Mouse (Mus musculus) myocyte (in vitro differentiated cells): ENCODE data around the gene Stk39.

Experiments
- CEBPB ChIP-seq: IDR thresholded peaks from 2 replicates; pipeline ENCODE4 v1.6.1; 2011; ENCODE audit warnings: mild to moderate bottlenecking, moderate library complexity; ENCODE audit not compliant: poor library complexity, insufficient read depth, severe bottlenecking
- E2F4 ChIP-seq: IDR thresholded peaks from one replicate; pipeline ENCODE4 v1.6.1; 2011; ENCODE audit warnings: mild to moderate bottlenecking, control low read depth, moderate library complexity; ENCODE audit not compliant: insufficient read depth
- MAX ChIP-seq: IDR thresholded peaks from one replicate; pipeline ENCODE4 v1.6.1; 2011; ENCODE audit warnings: low read depth, mild to moderate bottlenecking, control low read depth
- MYOD1 ChIP-seq, 3 experiments: IDR thresholded peaks; one replicate each; pipeline ENCODE4 v1.6.1; 2011; ENCODE audit warnings: control low read depth in 2 of 3, low read depth in 2 of 3, mild to moderate bottlenecking in 2 of 3, moderate library complexity in 1 of 3; ENCODE audit not compliant: insufficient read length in 2 of 3, control insufficient read depth in 1 of 3
- MYOG ChIP-seq, 3 experiments: IDR thresholded peaks; one replicate each; pipeline ENCODE4 v1.6.1; 2011; ENCODE audit warnings: control low read depth in 2 of 3, low read depth in 2 of 3, mild to moderate bottlenecking in 2 of 3; ENCODE audit not compliant: insufficient read length in 2 of 3, control insufficient read depth in 1 of 3, insufficient read depth in 1 of 3
- POLR2A ChIP-seq: IDR thresholded peaks from one replicate; pipeline ENCODE4 v1.6.1; 2011; ENCODE audit warnings: low read depth, mild to moderate bottlenecking, control low read depth, moderate library complexity; ENCODE audit not compliant: insufficient read length
- POLR2AphosphoS2 ChIP-seq: IDR thresholded peaks from one replicate; pipeline ENCODE4 v1.6.1; 2011; ENCODE audit warnings: low read depth, control low read depth; ENCODE audit not compliant: insufficient read length
- REST ChIP-seq: IDR thresholded peaks from one replicate; pipeline ENCODE4 v1.6.1; 2011; ENCODE audit warnings: mild to moderate bottlenecking, control low read depth, moderate library complexity; ENCODE audit not compliant: insufficient read depth, insufficient read length
- SRF ChIP-seq: IDR thresholded peaks from one replicate; pipeline ENCODE4 v1.6.1; 2011; ENCODE audit warnings: low read depth; ENCODE audit not compliant: control insufficient read depth, insufficient read length
- TCF12 ChIP-seq: IDR thresholded peaks from one replicate; pipeline ENCODE4 v1.6.1; 2011; ENCODE audit warnings: mild to moderate bottlenecking, control low read depth; ENCODE audit not compliant: poor library complexity, insufficient read depth, severe bottlenecking
- TCF3 ChIP-seq: IDR thresholded peaks from one replicate; pipeline ENCODE4 v1.6.1; 2011; ENCODE audit warnings: low read depth, control low read depth; ENCODE audit not compliant: insufficient read length
- USF1 ChIP-seq: IDR thresholded peaks from one replicate; pipeline ENCODE4 v1.6.1; 2011; ENCODE audit warnings: low read depth, mild to moderate bottlenecking, control low read depth, moderate library complexity

- no peak for TF ChIP-seq REST
- TF ChIP-seq MAX = no peak
- no peak for TF ChIP-seq POLR2A
- no peak for TF ChIP-seq USF1
- TF ChIP-seq MYOG (IDR thresholded peaks at IDR 0.05; ENCODE audit: control insufficient read depth in 1 of 3, insufficient read depth in 1 of 3, insufficient read length in 2 of 3, low read depth in 2 of 3) = peak in 1 of 3 experiments; percentile 33
- peak in 2 of 3 experiments; percentile 34 to 79 for TF ChIP-seq MYOD1 (IDR thresholded peaks at IDR 0.05; ENCODE audit: control insufficient read depth in 1 of 3, insufficient read length in 2 of 3, low read depth in 2 of 3)
- TF ChIP-seq TCF12 = no peak
- no peak for TF ChIP-seq CEBPB
- TF ChIP-seq TCF3 = no peak
- TF ChIP-seq POLR2AphosphoS2 = no peak
- TF ChIP-seq E2F4 = no peak
- TF ChIP-seq SRF = no peak
These were observed 277.6 kb downstream of the Stk39 start for GRCm38 (mm10) chr2:68194444-68194843.
